Mouse (Mus musculus): ENCODE measurements at regions not wholly inside any gene's neighbourhood (a gene's known extent, or its start where the extent isn't known, plus 50 kb on each side); places are given as distances from the start of the nearest gene placed in this dataset.

DNA sequence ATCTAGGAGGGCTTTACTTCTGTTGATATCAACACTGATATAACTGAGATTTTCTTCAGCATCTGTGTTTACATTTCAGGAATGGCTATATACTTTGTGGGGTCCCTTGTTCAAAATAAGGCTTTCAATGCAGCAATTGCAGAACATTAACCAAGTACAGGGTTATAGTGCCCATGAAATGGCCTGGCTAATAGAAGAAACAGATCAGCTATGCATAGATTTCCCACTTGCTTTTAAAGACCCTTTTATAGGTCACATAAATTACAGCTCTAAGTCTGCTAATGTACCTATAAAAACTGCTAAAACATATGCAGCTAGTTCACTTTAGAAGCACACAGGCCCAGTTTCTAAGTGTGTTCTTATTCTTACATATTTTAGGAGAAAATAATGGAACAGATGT, 472.1 kb downstream of the Nup35 start:
- TF ChIP-seq EP300 (IDR thresholded peaks at IDR 0.05) (no peak), CTCF (IDR thresholded peaks at IDR 0.05) (no peak)
- Histone ChIP-seq H3K4me2 (replicated peaks; ENCODE audit: low read depth, low read length) (no peak overlapping the region), H3K9me3 (ENCODE audit: low read length) (no peaks in the 10 kb centered on the region), H3K4me3 (ENCODE audit: low read depth, low read length) (no peak overlapping the region), H3K27me3 (replicated peaks; ENCODE audit: insufficient read depth, low read length) (no peaks in the 10 kb centered on the region), H3K4me1 (ENCODE audit: insufficient read depth, low read depth, low read length) (no peaks in the 10 kb centered on the region), H3K36me3 (ENCODE audit: insufficient read depth, low read length) (no peaks in the 10 kb centered on the region), H3K27ac (ENCODE audit: low read length) (no peak overlapping the region), H3K9ac (replicated peaks; ENCODE audit: low read depth) (no peak overlapping the region)
- no peak for ATAC-seq
- DNase-seq (ENCODE audit: low spot score): no peak

DNA sequence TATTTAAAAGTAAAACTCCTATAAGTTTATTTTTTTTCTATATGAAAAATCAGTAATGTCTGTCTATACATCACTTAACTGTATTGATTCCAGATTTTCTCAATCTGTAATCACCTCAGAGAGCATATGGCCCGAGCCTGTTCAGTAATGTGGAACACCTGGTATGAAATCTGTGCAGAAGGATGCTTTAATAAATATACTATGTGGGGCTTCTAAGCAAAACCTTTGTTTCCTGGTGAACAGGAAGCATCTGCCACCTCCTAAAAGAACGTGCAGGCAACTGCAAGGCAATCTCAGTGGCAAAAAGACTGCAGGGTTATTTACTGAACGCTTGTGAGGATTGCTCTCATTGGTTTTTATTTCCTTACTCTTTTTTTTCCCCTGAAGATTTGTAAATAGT, 488.8 kb downstream of the Nup35 start:
- Histone ChIP-seq H3K4me3 (ENCODE audit: low read depth, low read length) (no peak overlapping the region), H3K27ac (ENCODE audit: low read length) (no peak overlapping the region), H3K9ac (replicated peaks; ENCODE audit: low read depth) (no peak overlapping the region), H3K4me1 (ENCODE audit: insufficient read depth, low read depth, low read length) (no peaks in the 10 kb centered on the region), H3K4me2 (replicated peaks; ENCODE audit: low read depth, low read length) (no peak overlapping the region), H3K27me3 (replicated peaks; ENCODE audit: insufficient read depth, low read length) (no peaks in the 10 kb centered on the region), H3K36me3 (ENCODE audit: insufficient read depth, low read length) (no peaks in the 10 kb centered on the region), H3K9me3 (ENCODE audit: low read length) (no peaks in the 10 kb centered on the region)
- ATAC-seq (no peak), DNase-seq (ENCODE audit: low spot score) (no peak)
- WGBS: 18% methylated on average over 3 of the region's 3 CpGs
- no peak for TF ChIP-seq CTCF (IDR thresholded peaks at IDR 0.05)
- no peak for TF ChIP-seq EP300 (IDR thresholded peaks at IDR 0.05)

DNA sequence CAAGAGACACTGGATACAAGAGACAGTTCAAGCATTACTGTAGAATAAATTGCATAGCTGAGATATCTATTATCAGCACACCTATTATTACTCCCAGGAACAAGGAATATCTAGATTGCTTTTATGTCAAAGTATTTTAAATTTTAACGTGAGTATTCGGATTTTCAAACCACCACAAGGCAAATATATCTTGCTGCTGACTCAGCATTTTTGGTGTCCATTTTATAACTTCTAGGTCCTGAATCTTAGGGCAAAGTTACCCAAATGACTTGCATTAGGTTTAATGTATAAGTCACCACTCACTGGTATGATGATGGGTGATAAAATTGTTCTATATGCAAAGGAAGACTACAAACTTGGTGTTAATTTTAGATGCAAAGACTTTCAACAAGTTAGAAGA, 501.7 kb downstream of the Nup35 start:
- H3K4me3 ChIP-seq (ENCODE audit: low read depth, low read length): no peak overlapping the region
- no peak for TF ChIP-seq CTCF (IDR thresholded peaks at IDR 0.05)
- H3K9me3 ChIP-seq (ENCODE audit: low read length): no peaks in the 10 kb centered on the region
- H3K9ac ChIP-seq (replicated peaks; ENCODE audit: low read depth): no peak overlapping the region
- no peaks in the 10 kb centered on the region for H3K36me3 ChIP-seq (ENCODE audit: insufficient read depth, low read length)
- no peak overlapping the region for H3K27ac ChIP-seq (ENCODE audit: low read length)
- no peak for DNase-seq (ENCODE audit: low spot score)
- H3K4me2 ChIP-seq (replicated peaks; ENCODE audit: low read depth, low read length): no peak overlapping the region
- no peaks in the 10 kb centered on the region for H3K4me1 ChIP-seq (ENCODE audit: insufficient read depth, low read depth, low read length)
- WGBS: 84% methylated on average over 2 of the region's 2 CpGs
- no peaks in the 10 kb centered on the region for H3K27me3 ChIP-seq (replicated peaks; ENCODE audit: insufficient read depth, low read length)
- ATAC-seq: no peak

DNA sequence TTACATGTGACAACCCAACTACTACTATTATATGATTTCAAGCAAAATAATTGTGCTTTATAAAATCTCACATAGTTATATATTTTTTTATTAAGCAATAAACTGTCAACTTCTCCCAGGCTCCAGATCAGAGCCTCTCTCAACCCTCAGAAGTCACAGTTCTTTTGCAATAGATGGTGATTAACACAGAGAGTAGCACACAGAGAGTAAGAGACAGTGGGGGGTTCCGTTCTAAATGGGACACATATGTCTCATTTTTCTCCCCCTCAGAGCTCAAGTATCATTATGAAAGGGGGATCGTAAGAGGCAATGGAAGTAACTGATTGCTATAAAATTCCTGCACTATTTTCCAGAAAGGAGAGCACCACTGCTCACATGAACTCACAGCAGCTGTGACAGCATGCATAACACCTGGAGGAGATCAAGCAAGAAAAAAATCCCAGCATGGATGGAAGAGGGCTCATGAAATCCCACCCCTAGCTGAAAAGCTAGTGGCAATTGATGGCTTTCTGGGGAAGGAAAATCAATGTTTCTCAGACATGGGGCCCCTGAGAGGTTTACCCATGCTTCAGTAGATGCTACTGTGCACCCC, 503.5 kb downstream of the Nup35 start:
- H3K9ac ChIP-seq (replicated peaks; ENCODE audit: low read depth): no peak overlapping the region
- H3K9me3 ChIP-seq (ENCODE audit: low read length): no peaks in the 10 kb centered on the region
- H3K27me3 ChIP-seq (replicated peaks; ENCODE audit: insufficient read depth, low read length): no peaks in the 10 kb centered on the region
- H3K4me3 ChIP-seq (ENCODE audit: low read depth, low read length): no peak overlapping the region
- WGBS: 58% methylated on average over 2 of the region's 2 CpGs
- no peaks in the 10 kb centered on the region for H3K36me3 ChIP-seq (ENCODE audit: insufficient read depth, low read length)
- DNase-seq (ENCODE audit: low spot score) (peak; percentile 49), ATAC-seq (no peak)
- no peak overlapping the region for H3K27ac ChIP-seq (ENCODE audit: low read length)
- H3K4me2 ChIP-seq (replicated peaks; ENCODE audit: low read depth, low read length): no peak overlapping the region
- TF ChIP-seq CTCF (IDR thresholded peaks at IDR 0.05) (no peak), EP300 (IDR thresholded peaks at IDR 0.05) (no peak)
- H3K4me1 ChIP-seq (ENCODE audit: insufficient read depth, low read depth, low read length): no peaks in the 10 kb centered on the region

DNA sequence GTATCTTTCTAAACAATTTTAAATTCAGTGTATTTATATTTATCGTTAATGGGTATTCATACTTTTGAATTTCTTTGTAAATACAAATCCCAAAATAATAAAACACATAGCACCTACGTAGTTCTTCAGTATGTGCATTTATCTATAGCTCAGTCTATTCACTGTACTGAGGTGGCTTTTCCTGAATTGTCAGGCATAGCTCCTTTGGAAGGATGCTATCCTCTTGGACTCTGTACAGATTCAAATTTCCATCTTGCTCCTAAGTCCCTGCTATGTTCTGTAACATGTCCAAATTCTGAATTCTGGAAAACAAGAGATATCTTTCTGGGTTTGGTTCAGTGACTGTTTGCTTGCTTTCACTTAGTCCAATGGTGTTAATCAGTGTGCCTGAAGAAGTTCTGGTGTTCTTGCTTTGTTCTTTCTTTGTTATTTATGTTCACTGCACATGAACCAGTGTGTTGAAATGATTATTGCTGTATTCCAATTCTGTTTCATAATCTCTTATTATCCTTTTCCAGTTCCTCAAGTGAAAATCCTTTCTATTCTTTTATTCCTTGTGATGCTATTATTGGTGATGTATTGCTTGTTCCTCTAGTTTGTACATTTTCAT, 519.5 kb downstream of the Nup35 start:
- no peak for DNase-seq (ENCODE audit: low spot score)
- Histone ChIP-seq H3K27ac (ENCODE audit: low read length) (no peak overlapping the region), H3K36me3 (ENCODE audit: insufficient read depth, low read length) (no peaks in the 10 kb centered on the region), H3K9me3 (ENCODE audit: low read length) (no peaks in the 10 kb centered on the region), H3K4me2 (replicated peaks; ENCODE audit: low read depth, low read length) (no peak overlapping the region), H3K4me1 (ENCODE audit: insufficient read depth, low read depth, low read length) (no peaks in the 10 kb centered on the region), H3K9ac (replicated peaks; ENCODE audit: low read depth) (no peak overlapping the region), H3K4me3 (ENCODE audit: low read depth, low read length) (no peak overlapping the region), H3K27me3 (replicated peaks; ENCODE audit: insufficient read depth, low read length) (no peaks in the 10 kb centered on the region)
- 74% methylated on average over 2 of the region's 2 CpGs for WGBS
- ATAC-seq: no peak
- TF ChIP-seq EP300 (IDR thresholded peaks at IDR 0.05) (no peak), CTCF (IDR thresholded peaks at IDR 0.05) (no peak)

DNA sequence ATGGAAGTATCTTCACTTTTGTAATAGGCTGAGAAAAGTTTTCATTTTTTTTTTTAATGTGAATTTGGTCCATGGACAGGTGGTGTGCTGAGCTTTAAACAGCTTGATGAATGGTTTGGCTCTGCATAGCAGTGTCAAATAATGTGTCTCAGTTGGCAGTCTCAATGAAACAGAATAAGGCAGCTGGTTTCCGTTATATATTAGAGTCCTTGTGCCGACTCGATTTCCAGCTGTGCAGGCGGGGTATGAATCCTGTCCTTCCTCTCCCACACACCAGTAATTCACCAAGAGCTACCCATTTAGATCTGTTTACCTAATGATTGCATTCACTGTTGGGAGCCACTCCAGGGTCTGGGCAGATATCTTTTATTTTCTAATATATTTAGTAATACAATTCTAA, 526.6 kb downstream of the Nup35 start:
- Histone ChIP-seq H3K36me3 (ENCODE audit: insufficient read depth, low read length) (no peaks in the 10 kb centered on the region), H3K9ac (replicated peaks; ENCODE audit: low read depth) (no peak overlapping the region), H3K4me2 (replicated peaks; ENCODE audit: low read depth, low read length) (no peak overlapping the region), H3K4me3 (ENCODE audit: low read depth, low read length) (no peak overlapping the region), H3K27ac (ENCODE audit: low read length) (no peak overlapping the region), H3K9me3 (ENCODE audit: low read length) (no peaks in the 10 kb centered on the region), H3K27me3 (replicated peaks; ENCODE audit: insufficient read depth, low read length) (no peaks in the 10 kb centered on the region), H3K4me1 (ENCODE audit: insufficient read depth, low read depth, low read length) (no peaks in the 10 kb centered on the region)
- TF ChIP-seq CTCF (IDR thresholded peaks at IDR 0.05) (no peak), EP300 (IDR thresholded peaks at IDR 0.05) (no peak)
- WGBS: 41% methylated on average over 4 of the region's 4 CpGs
- no peak for ATAC-seq
- DNase-seq (ENCODE audit: low spot score): no peak

DNA sequence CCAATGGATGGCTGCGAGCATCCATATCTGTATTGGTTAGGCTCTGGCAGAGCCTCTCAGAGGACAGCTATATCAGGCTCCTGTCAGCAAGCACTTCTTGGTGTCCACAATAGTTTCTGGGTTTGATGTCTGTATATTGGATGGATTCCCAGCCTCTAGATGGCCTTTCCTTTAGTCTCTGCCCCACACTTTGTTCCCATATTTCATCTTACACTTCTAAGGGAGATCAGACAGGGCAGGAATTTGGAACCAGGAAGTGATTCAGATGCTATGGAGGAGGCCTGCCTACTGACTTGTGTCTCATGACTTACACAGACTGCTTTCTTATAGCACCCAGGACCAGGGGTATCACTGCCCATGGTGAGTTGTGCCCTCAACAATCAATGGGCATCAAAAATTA, 529.4 kb downstream of the Nup35 start:
- Histone ChIP-seq H3K4me1 (ENCODE audit: insufficient read depth, low read depth, low read length) (no peaks in the 10 kb centered on the region), H3K36me3 (ENCODE audit: insufficient read depth, low read length) (no peaks in the 10 kb centered on the region), H3K9me3 (ENCODE audit: low read length) (no peaks in the 10 kb centered on the region), H3K9ac (replicated peaks; ENCODE audit: low read depth) (no peak overlapping the region), H3K4me3 (ENCODE audit: low read depth, low read length) (no peak overlapping the region), H3K27ac (ENCODE audit: low read length) (no peak overlapping the region), H3K27me3 (replicated peaks; ENCODE audit: insufficient read depth, low read length) (no peaks in the 10 kb centered on the region), H3K4me2 (replicated peaks; ENCODE audit: low read depth, low read length) (no peak overlapping the region)
- 69% methylated on average over 1 of the region's 1 CpGs for WGBS
- TF ChIP-seq EP300 (IDR thresholded peaks at IDR 0.05) (no peak), CTCF (IDR thresholded peaks at IDR 0.05) (no peak)
- no peak for DNase-seq (ENCODE audit: low spot score)
- ATAC-seq: no peak
